Comparison of ENCODE assay signal across 12 mouse cellular contexts in the genomic region with DNA sequence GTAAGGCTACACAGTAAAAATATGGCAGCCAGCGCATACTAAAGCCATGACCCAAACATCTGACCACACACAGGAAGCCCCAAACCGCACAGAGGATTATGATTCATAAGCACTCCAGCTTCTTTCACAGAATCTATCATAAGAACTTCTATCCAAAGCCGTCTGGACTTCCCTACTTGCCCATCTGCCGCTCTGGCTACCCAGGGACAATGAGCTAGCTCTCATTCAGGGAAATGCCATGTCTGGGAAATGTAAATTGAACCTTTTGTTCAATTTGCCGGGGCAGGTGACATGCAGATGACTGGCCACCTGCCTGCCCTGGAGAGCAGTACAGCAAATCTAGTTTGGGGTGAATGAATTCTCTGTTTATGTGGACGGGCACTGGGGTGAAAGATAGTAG.
A peak's percentile ranks its signal among the peaks of the same experiment; 100 is the strongest.
DNase-seq lines count a peak whose midpoint lies in the region; ATAC-seq lines count a peak whose summit lies in the region.
"Had no signal": no experiment of that assay in that cellular context is flagged by ENCODE, and none has a peak within 500 bp of the region (broad histone marks: within the 10 kb centered on the region; RNA-seq: fewer than 3 reads in every experiment).

No protein-coding gene starts in this region.

- H3K4me3 ChIP-seq in hindbrain, embryonic 11.5 days (ENCODE audit: low read depth, low read length), result no peak overlapping the region
- no peak overlapping the region for H3K4me3 ChIP-seq in hindbrain, embryonic 12.5 days
- H3K4me3 ChIP-seq in brown adipose tissue, adult 24 weeks (ENCODE audit: insufficient read depth, low read depth, low read length), result no peak overlapping the region
- no peak overlapping the region for H3K4me3 ChIP-seq in hindbrain, embryonic 14.5 days (replicated peaks; ENCODE audit: low read length)
- H3K4me3 ChIP-seq: forebrain, embryonic 12.5 days; stomach, embryonic 15.5 days had no signal

- H3K27me3 ChIP-seq in hindbrain, embryonic 11.5 days (ENCODE audit: control insufficient read depth, insufficient read depth, low read length), result no peaks in the 10 kb centered on the region
- H3K27me3 ChIP-seq in hindbrain, embryonic 12.5 days, result no peaks in the 10 kb centered on the region
- no peaks in the 10 kb centered on the region for H3K27me3 ChIP-seq in hindbrain, embryonic 14.5 days (ENCODE audit: control insufficient read depth, insufficient read depth, low read length)
- H3K27me3 ChIP-seq: forebrain, embryonic 12.5 days; stomach, embryonic 15.5 days had no signal

- WGBS in hindbrain, embryonic 11.5 days, result 50% methylated on average over 6 of the region's 6 CpGs
- 51% methylated on average over 6 of the region's 6 CpGs for WGBS in hindbrain, embryonic 12.5 days
- WGBS in hindbrain, embryonic 14.5 days, result 36% methylated on average over 6 of the region's 6 CpGs

- no peaks in the 10 kb centered on the region for H3K9me3 ChIP-seq in hindbrain, embryonic 11.5 days (ENCODE audit: control insufficient read depth, low read length)
- H3K9me3 ChIP-seq in hindbrain, embryonic 12.5 days (replicated peaks), result no peaks in the 10 kb centered on the region
- H3K9me3 ChIP-seq in hindbrain, embryonic 14.5 days (ENCODE audit: control insufficient read depth, low read length), result no peaks in the 10 kb centered on the region
- H3K9me3 ChIP-seq: forebrain, embryonic 12.5 days; stomach, embryonic 15.5 days had no signal

- DNase-seq in hindbrain, embryonic 11.5 days (ENCODE audit: low spot score), result peak; percentile 14
- DNase-seq in CD4-positive helper T cell, adult 2 months (ENCODE audit: low read depth, low spot score), result peak; percentile 32
- DNase-seq in natural killer cell, adult 2 months (ENCODE audit: low spot score in 2 of 2), result peak; percentile 19 to 53
- no peak for DNase-seq in gastrocnemius, postnatal 36 days
- no peak for DNase-seq in hindbrain, embryonic 14.5 days (ENCODE audit: low spot score)
- no peak for DNase-seq in adrenal gland, postnatal 36 days
- DNase-seq: kidney, postnatal 10 days had no signal

- intact Hi-C loops in gastrocnemius, postnatal 36 days (cut with DNase I), result no loop called here

- H3K27ac ChIP-seq in hindbrain, embryonic 11.5 days (ENCODE audit: low read depth, low read length), result no peak overlapping the region
- H3K27ac ChIP-seq in hindbrain, embryonic 12.5 days, result no peak overlapping the region
- H3K27ac ChIP-seq in brown adipose tissue, adult 24 weeks (replicated peaks; ENCODE audit: low read depth, low read length), result peak overlapping the region; percentile 79
- no peak overlapping the region for H3K27ac ChIP-seq in hindbrain, embryonic 14.5 days
- H3K27ac ChIP-seq: forebrain, embryonic 12.5 days had no signal

- H3K4me1 ChIP-seq in hindbrain, embryonic 11.5 days (replicated peaks; ENCODE audit: control insufficient read depth, insufficient read depth, low read length), result no peaks in the 10 kb centered on the region; the same call in 1 of the 2 replicates
- H3K4me1 ChIP-seq in hindbrain, embryonic 12.5 days, result peaks cover 42% of the 10 kb centered on the region
- peaks cover 23% of the 10 kb centered on the region for H3K4me1 ChIP-seq in brown adipose tissue, adult 24 weeks (ENCODE audit: control insufficient read depth, insufficient read depth, insufficient read length, low read length)
- peaks cover 18% of the 10 kb centered on the region for H3K4me1 ChIP-seq in hindbrain, embryonic 14.5 days (replicated peaks; ENCODE audit: control insufficient read depth, insufficient read depth, low read length)

- H3K36me3 ChIP-seq in hindbrain, embryonic 11.5 days (ENCODE audit: control insufficient read depth, insufficient read depth, low read length), result no peaks in the 10 kb centered on the region
- no peaks in the 10 kb centered on the region for H3K36me3 ChIP-seq in hindbrain, embryonic 12.5 days
- H3K36me3 ChIP-seq in hindbrain, embryonic 14.5 days (replicated peaks; ENCODE audit: control insufficient read depth, insufficient read depth), result no peaks in the 10 kb centered on the region
- H3K36me3 ChIP-seq: forebrain, embryonic 12.5 days; stomach, embryonic 15.5 days had no signal

- H3K4me2 ChIP-seq in hindbrain, embryonic 11.5 days (replicated peaks; ENCODE audit: low read depth, low read length), result no peak overlapping the region
- no peak overlapping the region for H3K4me2 ChIP-seq in hindbrain, embryonic 12.5 days (replicated peaks)
- H3K4me2 ChIP-seq in hindbrain, embryonic 14.5 days (replicated peaks), result no peak overlapping the region
- H3K4me2 ChIP-seq: forebrain, embryonic 12.5 days; stomach, embryonic 15.5 days had no signal

- ATAC-seq in hindbrain, embryonic 11.5 days (ENCODE audit: low FRiP score), result no peak
- ATAC-seq in hindbrain, embryonic 12.5 days (ENCODE audit: low FRiP score), result no peak
- ATAC-seq in hindbrain, embryonic 14.5 days (ENCODE audit: low FRiP score), result no peak
- ATAC-seq: hindbrain, embryonic 16.5 days had no signal

- no peak overlapping the region for H3K9ac ChIP-seq in hindbrain, embryonic 11.5 days (ENCODE audit: low read depth, low read length)
- no peak overlapping the region for H3K9ac ChIP-seq in hindbrain, embryonic 12.5 days
- H3K9ac ChIP-seq in hindbrain, embryonic 14.5 days, result no peak overlapping the region
- H3K9ac ChIP-seq: forebrain, embryonic 12.5 days; stomach, embryonic 15.5 days had no signal

Comparison
In these comparisons a context has a peak if more than half of its experiments do, and no peak if none do; other contexts are left out.
1. DNase-seq: peak in hindbrain, embryonic 11.5 days (single experiment), CD4-positive helper T cell, adult 2 months (single experiment) and natural killer cell, adult 2 months (2 of 2); none in gastrocnemius, postnatal 36 days (0 of 2), hindbrain, embryonic 14.5 days (single experiment) and adrenal gland, postnatal 36 days (0 of 2).